Mouse (Mus musculus): ENCODE measurements around the gene Creb3l2.

- TF ChIP-seq POLR2A (IDR thresholded peaks at IDR 0.05; ENCODE audit: extremely low read depth, insufficient read depth, low read length) (no peak), CTCF (IDR thresholded peaks at IDR 0.05; ENCODE audit: extremely low read depth, insufficient read depth, low read length) (no peak)
These were observed 13.6 kb upstream of the Creb3l2 start for GRCm38 (mm10) chr6:37455540-37455939.
